Mouse (Mus musculus): ENCODE measurements around the gene Krtap19-5.

Krtap19-5 gene

DNA sequence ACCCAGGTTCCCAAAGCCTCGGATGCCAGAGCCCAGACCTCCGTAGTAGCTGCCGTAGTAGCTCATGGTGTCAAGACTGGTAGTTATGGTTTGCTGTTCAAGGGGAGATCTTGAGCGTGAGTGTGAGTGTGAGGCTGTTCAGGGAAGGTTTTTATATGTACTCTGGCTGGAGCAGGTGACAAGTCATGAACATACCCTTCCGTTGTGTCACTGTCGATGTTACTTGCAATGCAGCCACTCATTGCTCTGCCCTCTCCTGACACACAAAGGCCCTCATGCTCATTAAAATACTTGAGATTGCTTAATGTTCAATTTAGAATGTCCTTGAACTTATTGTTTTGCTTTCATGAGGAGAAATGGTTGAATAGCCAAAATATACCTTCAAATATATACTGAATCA lies at the start of gene Krtap19-5:
Krtap19-5 (minus strand) TSS at position 101 of the 400 bp plus-strand sequence.
- no peak for DNase-seq (ENCODE audit: low spot score)

DNA sequence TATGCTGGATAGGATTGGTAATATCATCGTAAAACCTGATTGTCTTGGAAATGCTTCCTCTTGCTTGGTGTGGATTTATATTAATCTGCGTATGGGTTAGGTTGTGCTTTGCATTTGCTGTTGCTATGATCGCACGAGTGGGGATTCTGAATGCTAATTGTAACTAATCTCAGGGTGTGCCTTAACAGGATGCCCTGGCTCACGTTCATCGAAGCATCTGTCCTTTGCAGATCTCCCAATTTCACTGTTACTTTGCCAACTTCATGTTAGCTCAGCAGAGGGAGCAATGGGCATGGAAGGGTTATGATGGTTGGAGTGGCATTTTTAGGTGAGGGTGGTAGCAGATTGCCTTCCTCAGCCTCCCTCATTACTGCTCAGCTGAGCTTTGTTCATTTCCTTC lies 44.8 kb upstream of the Krtap19-5 start:
- DNase-seq (ENCODE audit: low spot score): no peak

DNA sequence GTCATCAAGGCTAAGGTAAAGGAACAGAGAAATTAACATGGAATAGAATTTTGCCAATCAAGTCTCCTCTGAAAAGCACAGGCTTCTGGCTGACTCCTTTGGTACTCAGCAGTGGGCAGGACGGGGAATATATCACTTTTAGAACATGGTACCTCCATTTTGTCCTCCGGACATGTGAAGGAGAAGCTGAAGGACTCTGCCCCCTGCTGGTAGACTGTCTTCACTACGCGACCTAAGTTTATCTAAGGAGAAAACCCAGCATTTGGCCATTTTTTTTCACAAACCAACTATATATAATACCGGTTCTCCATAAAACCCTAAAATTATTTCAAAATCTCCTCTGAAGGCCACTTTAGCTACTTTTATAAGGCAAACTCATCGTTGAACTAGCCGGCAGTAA lies 42.0 kb upstream of the Krtap19-5 start:
- DNase-seq (ENCODE audit: low spot score): no peak

DNA sequence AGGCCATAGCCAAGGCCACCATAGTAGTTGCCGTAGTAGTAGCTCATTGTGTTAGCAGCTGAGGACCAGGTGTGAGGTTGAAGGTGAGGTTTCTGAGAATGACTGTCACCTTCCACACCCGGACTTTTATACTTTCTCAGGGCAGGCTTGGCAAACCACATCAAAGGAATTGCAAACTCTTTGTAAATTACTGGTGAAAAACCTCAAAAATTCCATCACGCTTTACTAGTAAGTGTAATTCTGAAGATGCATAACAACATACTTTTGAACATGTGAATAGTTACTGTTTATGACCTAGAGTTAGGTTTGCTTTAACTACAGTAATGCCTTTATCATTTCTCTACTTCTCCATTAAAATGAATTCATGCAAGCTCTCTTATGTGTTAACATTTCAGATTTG lies 35.9 kb upstream of the Krtap19-5 start, which contains the start of gene Krtap19-9b:
Krtap19-9b (minus strand) TSS at position 101 of the 400 bp plus-strand sequence.
- DNase-seq (ENCODE audit: low spot score): no peak

DNA sequence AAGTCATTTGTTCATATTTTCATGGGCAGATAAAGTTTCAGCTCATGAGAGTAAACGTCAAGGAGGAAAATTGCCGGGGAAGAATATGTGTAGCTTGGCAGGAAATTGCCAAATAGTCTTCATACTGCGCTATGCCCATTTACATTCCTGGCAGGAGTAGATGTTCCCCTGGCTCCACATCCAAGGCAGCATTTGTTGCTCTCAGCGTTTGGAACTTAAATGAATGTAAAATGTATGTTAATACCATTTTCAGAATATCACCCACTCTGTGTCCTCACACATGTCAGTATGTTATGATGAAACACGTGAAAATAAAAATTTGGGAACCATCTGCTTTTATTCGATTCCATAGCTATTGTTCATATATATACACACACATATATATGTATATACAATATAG lies 9.4 kb downstream of the Krtap19-5 start:
- DNase-seq (ENCODE audit: low spot score): no peak

DNA sequence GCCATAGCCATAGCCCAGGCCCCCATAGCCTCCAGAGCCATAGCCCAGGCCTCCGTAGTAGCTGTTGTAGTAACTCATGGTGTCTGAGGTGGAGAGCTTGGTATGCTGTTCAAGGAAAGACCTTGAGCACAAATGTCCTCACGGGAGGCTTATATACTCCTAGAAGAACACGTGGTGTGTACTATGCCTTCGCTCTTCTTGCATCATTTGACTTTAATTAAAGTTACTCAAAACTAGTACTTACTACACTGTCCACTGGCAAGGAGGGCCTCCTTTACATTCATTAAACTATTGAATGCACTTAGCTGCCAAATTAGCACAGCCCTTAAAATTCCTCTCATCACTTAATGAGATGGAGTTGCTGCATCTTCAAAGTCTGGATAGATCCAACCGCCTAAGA lies 11.3 kb downstream of the Krtap19-5 start, which contains the start of gene Krtap19-4:
Krtap19-4 (minus strand) TSS at position 101 of the 400 bp plus-strand sequence.
- no peak for DNase-seq (ENCODE audit: low spot score)

DNA sequence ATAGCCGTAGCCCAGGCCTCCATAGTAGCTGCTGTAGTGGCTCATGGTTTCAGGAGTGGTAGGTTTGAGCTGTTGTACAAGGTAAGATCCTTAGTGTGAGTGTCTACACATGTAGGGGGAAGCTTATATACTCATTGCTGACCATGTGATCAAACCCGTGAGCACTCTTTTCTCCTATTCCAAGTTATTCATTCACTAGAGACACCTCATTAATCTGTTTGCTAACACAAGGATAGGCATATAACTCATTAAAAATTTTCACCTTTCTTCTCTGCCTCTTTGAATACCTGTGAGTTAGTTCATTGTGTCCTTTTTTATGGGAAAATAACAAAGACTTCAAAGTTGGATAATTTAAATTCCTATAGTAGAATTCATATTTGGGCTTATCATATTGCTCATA lies 18.3 kb downstream of the Krtap19-5 start, which contains the start of gene Krtap19-3:
Krtap19-3 (minus strand) TSS at position 101 of the 400 bp plus-strand sequence.
- no peak for DNase-seq (ENCODE audit: low spot score)

DNA sequence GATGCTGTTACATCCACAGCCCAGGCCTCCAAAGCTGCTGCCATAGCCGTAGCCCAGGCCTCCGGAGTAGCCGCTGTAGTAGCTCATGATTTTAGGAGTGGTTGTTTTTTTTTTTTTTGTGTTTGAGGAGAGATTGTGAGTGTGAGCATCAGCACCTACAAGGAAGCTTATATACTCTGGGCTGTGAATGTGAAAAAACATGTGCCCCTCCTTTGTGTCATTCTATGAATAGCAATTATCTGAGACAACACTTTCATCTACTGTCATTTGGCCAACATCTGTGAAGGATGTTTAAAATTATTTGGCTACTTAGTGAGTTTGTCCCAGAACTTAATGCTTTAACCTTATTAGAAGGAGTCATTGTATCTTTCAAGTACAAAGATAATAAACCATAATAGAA lies 22.1 kb downstream of the Krtap19-5 start, which contains the start of gene Krtap19-2:
Krtap19-2 (minus strand) TSS at position 101 of the 400 bp plus-strand sequence.
- no peak for DNase-seq (ENCODE audit: low spot score)

DNA sequence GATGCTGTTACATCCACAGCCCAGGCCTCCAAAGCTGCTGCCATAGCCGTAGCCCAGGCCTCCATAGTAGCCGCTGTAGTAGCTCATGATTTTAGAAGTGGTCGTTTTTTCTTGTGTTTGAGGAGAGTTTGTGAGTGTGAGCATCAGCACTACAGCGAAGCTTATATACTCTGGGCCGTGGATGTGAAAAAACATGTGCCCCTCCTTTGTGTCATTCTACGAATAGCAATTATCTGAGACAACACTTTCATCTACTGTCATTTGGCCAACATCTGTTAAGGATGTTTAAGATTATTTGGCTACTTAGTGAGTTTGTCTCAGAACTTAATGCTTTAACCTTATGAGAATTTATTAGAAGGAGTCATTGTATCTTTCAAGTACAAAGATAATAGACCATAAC lies 26.9 kb downstream of the Krtap19-5 start, which contains the start of gene Krtap19-1:
Krtap19-1 (minus strand) TSS at position 101 of the 400 bp plus-strand sequence.
- no peak for DNase-seq (ENCODE audit: low spot score)

DNA sequence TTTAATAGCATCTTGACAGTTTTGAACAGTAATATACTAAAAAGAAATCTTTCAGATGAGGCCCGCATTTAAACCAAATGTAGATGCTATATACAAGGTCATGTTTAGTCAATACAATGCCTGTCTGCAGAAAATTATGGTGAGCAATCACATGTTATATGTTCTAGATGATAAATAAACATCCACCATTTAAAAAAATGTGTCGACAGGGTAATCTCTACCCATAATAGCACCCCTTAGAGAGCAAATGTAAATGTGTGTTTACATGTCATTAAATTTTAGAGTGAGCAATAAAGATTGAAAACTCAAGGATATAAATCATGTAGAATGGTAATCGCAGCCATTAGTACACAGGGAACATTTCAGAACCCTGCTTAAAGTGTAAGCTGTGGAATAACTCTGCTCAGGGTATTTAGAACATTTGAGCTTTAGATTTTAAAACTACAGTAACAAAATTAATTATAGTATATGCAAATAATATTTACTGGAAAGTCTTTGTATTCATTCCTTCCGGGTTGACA lies 31.3 kb downstream of the Krtap19-5 start:
- DNase-seq (ENCODE audit: low spot score): no peak

DNA sequence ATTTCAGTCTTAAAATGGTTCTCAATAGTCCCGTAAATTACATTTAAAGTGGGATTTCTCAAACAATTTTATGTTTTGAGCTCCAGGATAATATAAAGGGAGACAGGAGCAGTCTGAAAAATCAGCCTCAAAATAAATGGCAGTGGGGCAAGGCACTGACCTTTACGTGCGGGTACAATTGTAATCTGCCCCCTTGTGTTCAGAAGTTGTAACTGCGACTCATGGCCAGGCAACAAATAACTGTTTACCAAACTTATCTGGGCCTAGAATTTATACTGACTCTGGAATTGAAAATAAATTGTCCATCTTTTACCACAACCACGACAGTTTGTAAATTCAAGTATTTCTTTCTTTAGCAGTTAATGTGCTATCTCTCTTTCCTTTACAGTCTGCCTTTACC lies 44.8 kb downstream of the Krtap19-5 start:
- DNase-seq (ENCODE audit: low spot score): peak; percentile 4

DNA sequence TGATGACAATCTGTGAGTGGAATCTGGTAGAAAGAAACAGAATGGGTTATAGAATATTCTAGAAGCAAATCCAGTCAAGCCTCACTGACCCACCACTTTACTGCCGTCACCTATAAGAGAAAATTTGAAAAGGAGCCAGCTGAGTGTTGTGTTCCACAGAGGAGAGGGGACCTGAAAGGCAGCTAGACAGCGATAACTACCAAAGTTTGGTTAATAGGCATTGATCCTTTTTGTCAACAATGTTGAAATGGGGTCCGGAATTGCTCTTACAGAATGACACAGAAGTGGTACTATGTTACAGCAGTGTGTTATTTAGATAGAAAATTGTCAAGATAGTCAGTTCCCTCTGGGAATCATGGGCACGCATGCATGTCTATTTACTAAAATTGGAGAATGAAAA lies 47.7 kb downstream of the Krtap19-5 start:
- no peak for DNase-seq (ENCODE audit: low spot score)

DNA sequence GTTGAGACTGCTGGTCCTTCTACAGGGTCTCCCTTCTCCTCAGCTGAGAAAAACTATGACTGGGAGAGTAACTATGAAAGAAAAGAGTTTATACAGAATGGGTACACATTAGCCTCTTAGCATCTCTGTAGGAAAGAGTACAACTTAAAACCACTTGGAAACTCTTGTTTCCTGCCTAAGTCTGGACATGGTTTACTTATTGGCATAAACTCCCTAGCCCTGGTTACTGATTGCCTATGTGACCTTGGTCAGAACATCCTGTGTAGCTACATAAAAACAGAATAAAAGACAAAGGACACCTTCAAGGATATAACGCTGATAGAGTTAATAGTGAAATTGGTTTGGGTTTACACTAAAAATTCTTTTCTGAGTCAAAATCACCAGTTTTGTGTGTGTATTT lies 48.9 kb downstream of the Krtap19-5 start:
- DNase-seq (ENCODE audit: low spot score): no peak

Measured in urinary bladder, postnatal 14 days (tissue).